Mouse (Mus musculus) CD4-positive, CD25-positive, alpha-beta regulatory T cell, adult 4 months (primary cell): Measurements from ENCODE around the gene Gng7. TPM values are rescaled to one million over a fixed set of nuclear protein-coding genes. Genes with fewer than 3 reads are reported as not detected.
A peak's percentile ranks its signal among the peaks of the same experiment; 100 is the strongest.

Experiments
- ATAC-seq: one replicate; pipeline ENCODE4 v1.8.0; 2017
- polyA plus RNA-seq, 2 experiments: library from polyadenylated mRNA; unstranded; fragments of 100-300 nt; shearing (Covaris generic); gene quantifications; one replicate each; pipeline ENCODE4 v1.2.1; 2017

Gng7 gene
- polyA plus RNA-seq, 2 experiments from 2014 or later, result 0.54 TPM; not detected in 1

DNA sequence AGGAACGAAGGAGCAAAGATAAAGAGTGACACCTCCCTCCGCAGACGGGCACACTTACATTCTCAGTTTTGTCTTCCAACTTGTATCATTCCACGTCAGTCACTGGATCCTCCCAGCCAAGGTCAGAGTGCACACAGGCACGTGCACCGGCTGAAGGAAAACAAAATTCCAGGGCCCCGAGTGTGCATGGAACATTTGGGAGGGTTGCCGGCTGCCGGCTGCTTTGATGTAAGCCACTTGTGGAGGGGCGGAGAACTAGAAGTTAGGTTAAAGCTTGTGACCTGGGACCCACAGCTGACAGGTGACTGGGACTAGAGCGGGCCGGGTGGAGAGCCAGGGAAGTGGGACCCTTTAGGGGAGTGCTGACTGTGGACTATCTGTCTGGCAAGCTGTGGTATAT is 48.4 kb downstream of the Gng7 start:
- ATAC-seq, result no peak

DNA sequence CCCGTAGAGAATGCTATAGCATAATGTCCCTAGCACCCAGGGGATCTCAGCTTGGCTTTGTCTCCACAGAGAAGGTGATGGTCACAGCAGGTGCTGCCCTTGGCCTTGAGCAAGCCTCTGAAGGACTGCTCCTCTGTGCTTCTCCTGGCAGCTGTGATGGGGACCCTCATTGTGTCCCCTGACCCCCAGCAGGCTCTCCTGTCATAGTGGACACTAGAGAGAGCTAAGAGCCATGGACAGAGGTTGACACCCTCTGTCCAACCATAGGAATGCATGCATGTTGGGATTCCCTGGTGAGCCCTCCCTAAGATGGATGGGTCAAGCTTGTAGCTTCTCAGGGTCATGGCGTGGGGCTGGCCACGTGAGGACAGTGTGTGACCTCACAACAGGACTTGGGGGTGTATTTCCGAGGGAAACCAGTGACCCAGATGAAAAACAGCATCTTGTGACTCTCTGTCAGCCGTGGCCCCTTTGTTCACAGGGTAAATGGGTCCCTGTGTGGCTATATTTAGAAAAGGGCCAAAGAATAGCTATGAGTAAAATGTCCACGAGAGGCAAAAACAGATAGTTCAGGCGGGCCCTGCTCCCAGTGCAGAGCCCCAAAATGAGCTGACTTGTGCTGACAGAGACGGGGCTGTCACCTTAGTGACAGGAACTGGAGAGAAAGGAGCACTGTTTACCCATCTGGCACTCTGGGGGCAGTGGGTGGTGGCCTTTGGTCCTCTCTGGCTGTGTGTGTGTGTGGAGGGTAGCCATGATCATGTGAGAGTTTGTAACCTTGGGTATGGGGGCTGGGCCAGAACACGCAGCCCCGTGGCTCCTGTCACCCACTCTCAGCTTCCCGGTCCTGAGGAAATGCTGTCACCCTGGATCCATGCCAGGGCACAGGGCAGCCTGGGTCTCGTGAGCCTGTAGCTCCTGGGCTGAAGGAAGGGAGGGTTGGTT is 51.4 kb downstream of the Gng7 start:
- ATAC-seq, result no peak

DNA sequence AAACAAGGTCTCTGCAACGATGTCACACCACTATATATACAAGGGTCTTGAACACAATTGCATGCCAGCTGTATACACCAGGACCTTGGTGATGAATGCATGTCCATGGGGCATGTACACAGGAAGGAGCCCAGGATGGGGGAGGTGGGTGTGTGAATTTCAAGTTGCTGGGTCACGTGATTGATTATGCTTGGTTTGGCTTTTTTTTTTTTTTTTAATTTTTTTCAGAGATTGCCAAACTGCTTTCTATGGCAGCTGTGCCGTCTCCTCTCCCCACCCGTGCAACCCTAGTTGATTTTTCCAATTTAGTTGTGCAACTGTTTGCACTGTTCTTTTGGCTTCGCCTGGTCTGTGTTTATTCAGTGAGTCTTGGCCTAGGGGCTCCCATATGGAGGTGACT is 52.2 kb downstream of the Gng7 start:
- no peak for ATAC-seq

DNA sequence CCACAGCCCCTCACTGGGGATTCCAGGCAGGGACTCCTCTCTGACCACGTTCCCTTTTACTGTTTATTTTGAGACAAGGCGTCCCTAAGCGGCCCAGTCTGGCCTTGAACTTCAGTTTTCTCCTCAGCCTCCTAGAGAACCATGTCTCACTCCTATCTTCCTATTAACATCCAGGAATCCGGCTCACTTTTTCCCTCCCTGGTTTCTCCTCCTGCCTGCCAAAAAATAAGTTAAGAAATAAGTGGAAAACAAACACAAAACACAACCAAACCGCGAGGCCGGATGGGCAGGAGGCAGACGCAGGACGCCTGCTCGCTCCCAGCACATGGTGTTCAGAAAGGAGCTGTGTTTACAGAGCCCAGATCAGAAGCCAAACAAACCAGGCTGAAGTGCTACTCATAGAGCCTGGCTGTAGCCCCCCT is 52.7 kb downstream of the Gng7 start:
- ATAC-seq, result no peak

DNA sequence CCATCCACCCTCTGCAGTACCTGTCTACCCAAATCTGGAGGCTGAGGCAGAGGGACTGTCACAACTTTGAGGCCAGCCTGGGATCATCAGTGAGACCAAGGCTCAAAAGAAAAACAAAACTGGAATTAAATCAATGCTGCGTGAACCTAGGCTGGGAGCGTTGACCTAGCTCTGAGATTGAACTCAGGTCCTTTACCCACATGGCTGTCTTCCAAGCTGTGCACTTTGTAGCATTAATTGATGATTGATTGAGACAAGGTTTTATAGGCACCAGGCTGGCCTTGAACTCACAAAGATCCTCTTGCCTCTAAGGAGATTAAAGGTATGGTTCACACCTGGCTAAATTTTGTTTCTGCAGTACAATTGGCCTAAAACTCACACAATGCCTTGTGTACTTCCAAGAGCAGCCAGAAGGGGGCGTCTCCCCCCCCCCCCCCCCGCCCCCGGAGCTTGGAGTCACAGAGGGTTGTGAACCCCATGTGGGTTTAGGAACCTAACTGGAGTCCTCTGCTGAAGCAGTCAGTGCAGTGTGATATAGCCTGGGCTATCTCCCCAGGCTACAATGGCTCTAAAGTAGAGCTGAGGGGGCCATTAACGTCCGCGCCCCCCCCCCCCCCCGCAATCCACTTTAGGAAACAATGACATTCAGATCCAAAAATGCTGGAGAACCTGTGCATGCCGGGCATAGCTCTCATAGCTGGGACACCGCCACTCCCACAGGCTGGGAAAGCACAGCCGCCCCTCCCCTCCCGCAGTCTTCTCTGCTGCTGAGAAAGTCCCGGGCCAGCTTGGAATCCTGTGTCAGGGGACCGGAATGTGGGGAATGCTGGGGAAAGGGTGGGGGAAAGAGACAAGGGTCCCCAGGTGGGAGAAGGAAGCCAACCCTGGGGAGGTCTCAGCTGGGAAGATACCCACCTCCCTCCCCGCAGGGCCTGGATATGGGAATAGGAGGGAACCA is 53.9 kb downstream of the Gng7 start:
- ATAC-seq, result peak; percentile 29

DNA sequence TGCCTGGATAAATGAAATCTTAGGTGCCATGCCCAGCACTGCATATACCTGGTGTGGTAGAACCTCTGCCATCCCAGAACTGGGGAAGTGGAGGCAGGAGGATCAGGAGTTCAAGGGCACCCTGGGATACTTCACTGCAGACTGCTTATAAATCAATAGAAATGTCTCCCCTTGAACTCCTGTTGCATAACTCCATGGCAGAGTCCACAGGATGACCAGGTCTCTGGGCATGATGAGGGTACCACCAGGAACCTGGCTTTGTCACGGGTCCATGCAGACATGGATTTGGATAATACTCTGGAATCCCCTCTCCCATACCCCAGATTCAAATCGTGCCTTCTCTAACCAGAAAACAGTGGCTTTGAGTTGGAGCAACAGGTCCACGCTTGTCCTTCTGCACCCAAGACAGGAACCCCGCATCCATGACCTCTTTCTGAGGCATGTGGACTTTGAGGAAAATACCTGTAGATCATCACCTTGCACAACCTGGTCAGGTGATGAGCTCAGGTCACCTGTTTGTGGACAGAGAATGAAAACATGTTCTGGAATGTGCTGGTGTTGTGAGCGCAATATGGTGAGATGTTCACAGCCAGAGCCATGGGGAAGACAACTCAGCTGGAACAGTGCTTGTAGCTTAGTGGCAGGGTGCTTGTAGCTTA is 55.6 kb downstream of the Gng7 start:
- no peak for ATAC-seq

DNA sequence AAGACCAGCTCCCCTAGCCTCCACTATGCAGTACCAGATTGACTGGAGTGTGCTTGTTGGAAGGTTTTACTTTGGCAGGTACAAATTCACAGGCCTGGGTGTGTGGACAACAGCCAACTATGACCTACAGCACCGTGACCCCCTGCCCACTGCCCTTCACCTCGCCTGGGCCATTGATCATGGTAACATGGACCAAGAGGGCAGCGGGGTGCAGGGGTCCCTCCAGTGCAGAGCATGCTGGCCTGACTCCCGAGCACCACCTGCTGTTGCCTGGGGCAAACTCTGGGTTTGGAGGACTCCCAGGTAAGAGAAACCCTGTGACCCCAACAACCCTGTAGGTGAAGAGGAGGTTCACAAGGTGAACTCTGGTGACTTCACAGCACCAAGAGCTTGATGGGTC is 57.0 kb downstream of the Gng7 start:
- ATAC-seq, result no peak

DNA sequence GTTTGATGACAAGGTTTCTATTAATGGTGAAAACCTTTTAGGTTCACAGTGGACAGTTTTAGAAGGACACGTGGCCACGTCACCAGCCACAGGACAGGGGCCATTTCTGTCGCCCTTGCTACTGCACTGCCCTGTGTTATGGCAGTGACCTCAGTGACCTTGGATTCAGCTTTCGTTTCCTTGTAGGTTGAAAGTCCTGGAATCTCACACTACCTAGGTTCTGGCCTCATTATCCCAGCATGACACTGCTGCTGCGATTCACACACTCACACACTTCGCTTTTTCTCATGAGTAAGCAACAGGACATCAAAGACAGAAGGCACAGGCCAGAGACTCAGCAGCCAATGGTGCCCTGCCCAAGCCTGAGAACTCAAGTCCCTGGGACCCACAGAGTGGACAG is 57.8 kb downstream of the Gng7 start:
- no peak for ATAC-seq

DNA sequence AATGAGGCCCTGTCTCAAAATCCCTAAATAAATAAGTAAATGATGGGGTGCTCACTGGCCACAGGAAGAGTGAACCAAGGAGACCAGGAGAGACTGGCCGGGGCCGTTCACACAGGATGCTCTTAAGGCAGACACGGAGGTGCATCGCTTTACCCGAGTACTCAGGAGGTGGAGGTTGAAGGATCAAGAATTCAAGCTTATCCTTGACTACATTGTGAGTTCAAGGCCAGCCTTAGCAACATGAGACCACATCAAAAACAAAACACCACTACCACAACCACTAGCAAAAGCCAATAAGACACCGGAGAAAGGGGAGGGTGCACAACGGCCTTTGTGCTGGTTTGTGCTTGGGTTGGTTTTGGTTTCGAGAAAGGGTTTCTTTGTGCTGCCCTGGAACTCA is 58.4 kb downstream of the Gng7 start:
- ATAC-seq, result peak; percentile 23

DNA sequence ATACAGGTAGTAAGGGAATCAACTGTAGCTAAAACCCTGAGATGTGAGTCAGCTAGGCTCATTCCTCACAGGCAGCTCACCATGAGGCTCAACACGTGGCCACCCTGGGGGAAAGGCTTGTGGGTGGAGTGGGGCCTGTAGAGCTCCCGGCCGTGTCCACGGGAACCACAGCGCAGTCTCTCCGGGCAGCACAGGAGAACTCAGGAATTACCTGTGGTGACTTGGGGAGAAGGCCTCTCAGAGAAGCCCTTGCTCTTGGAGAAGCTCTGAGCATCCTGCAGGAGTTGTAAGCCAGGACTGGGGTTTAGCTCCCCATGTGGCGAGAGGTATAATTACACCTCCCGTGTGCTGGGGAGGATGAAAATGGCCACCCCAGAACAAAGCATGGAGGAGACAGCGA is 59.2 kb downstream of the Gng7 start:
- ATAC-seq, result peak; percentile 96

DNA sequence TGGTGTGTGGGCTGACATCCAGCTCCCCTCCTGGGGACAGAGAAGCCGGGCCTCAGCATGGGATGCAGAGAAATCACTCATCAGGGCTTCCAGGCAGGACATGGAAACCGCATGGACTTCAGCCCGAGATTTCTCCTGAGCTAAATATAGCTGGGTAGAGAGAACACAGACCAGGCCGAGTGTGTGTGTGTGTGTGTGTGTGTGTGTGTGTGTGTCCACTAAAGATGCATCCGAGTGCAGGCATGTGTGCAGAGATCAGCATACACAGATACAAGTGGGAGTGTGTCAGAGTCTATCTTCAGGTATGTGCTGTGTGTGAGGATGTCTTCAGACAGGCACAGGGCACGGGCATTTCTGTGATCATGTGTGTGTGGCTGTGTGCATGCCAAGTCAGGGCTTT is 59.9 kb downstream of the Gng7 start:
- ATAC-seq, result no peak

DNA sequence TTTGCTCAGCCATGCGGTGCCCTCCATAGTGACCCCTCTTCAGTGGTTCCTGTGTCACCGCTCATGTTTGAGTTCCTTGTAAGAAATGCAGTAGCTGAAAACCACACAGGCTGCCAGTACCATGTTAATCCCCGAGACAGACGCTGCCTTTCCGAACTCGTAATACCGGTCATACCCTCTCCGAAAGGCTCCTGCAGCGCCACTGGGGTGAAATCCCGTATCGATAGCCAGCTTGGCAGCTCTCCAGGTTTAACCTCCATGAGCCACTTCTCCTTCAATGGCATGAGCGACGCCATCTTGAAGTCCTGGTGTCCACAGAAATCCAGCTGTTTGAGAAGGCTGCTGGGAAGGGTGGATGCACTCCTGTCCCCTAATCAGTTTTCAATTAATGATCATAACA is 60.3 kb downstream of the Gng7 start:
- no peak for ATAC-seq

DNA sequence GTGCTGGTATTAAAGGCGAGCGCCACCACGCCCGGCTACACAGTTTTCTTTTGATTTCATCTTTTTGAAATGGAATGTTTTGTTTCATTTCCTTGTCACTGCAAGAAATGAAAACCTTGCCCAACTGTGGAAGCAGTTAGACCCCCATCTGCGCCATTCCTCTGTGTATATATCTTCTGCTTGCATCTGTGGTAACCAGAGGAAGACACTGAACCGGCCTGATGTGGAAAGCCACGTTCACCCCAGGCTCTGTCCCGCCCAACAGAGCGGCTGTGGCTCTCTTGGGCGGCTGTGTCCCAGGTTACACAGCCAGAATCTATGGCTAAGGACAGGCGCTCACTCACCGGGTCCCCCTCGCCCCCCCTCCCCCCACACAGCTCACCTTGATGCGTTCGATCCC is 62.3 kb downstream of the Gng7 start:
- ATAC-seq, result no peak

DNA sequence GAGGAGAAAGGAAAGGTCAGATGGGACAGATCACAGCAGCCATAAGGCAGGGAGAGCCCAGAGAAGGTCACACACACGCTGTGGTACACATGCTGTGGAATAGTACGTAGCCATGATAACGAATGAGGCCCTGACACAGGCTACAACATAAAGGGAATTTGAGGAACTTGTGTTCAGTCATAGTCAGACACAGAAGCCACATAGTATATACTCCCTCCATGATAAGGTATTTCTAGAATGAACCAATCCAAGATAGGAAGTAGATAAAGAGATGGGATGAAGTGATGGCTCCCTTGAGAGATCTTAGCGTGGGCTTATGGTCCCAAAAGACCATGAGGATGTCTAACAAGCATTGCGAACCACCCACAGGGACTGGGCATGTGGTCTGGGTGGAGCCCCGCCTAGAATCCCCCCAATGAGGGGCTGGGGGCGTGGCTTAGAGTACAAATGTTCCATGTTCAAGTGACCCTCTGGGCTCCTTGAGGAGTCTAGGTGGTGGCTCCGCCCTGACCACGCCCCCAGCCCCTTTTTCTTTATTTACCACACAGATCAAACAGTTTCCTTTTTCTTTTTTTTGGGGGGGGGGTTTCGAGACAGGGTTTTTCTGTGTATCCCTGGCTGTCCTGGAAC is 62.9 kb downstream of the Gng7 start:
- ATAC-seq, result no peak

DNA sequence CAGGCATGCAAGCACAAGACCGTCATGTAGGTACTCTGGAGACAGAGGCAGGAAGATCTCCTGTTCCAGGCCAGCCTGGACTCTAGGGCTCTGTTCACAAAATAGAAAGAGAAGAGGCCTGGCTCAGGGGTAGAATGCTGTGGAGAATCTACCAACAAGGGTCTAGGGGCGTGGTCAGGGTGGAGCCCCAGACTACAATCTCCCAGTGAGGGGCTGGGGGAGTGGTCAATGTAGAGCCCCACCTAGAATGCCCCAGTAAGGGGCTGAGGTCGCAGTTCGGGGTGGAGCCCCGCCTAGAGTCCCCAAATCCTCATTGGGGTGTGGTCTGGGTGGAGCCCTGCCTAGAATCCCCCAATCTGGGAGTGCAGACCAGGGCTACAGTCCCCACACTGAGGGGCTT is 64.4 kb downstream of the Gng7 start:
- no peak for ATAC-seq

DNA sequence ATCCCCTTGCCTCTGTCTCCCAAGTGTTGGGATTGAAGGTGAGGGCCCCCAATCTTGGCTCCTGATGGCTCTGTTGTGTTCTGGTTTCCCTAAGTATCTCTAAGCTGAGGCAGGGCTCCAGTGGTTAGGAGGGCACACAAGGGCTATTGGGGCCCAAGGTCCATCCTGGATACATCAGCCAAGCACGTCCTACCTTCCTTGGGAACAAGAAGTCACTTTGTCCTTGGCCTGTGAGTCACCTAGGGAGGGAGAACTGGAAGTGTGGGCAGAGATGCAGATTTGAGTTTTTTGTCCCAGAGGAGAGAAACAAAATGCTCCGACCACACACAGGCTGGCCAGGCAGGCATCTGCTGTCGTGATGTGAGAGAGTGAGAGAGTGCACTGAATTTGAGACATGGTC is 65.7 kb downstream of the Gng7 start:
- no peak for ATAC-seq

DNA sequence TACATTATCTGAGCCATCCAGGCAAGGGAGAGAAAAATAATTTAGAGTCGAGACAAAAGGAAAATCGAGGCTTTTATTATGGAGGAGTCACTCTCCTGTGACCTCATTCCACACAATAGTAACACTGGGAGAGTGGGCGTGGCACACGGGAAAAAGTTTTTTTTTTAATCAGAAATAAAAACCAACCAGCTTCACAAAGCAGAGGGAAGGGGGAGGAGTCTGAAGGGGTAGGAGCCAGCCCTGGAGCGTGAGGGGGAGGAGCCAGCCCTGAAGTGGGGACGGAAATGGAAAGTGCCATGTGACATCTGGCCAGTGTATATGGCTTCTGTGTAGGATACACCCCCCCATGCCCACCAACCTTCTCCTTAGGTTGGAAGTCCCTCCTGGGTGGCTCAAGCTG is 66.2 kb downstream of the Gng7 start:
- ATAC-seq, result no peak

DNA sequence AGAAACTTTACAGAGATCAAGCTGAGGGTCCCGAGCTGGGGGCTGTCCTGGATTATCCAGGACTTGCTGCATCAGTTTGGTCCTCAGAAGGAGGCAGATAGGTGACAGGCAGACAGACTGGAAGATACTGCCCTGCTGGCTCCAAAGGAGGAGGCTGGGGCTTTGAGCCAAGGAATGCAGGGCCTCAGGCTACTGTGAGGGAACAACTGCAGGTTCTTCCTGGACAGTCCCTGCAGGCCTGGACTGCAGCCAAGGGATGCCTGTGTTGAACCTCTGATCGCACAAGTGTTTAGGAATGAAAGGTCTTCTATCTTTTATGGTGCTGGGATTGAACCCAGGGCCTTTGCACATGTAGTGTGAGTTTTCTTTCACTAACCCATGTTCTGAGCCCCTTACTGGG is 66.9 kb downstream of the Gng7 start:
- no peak for ATAC-seq

DNA sequence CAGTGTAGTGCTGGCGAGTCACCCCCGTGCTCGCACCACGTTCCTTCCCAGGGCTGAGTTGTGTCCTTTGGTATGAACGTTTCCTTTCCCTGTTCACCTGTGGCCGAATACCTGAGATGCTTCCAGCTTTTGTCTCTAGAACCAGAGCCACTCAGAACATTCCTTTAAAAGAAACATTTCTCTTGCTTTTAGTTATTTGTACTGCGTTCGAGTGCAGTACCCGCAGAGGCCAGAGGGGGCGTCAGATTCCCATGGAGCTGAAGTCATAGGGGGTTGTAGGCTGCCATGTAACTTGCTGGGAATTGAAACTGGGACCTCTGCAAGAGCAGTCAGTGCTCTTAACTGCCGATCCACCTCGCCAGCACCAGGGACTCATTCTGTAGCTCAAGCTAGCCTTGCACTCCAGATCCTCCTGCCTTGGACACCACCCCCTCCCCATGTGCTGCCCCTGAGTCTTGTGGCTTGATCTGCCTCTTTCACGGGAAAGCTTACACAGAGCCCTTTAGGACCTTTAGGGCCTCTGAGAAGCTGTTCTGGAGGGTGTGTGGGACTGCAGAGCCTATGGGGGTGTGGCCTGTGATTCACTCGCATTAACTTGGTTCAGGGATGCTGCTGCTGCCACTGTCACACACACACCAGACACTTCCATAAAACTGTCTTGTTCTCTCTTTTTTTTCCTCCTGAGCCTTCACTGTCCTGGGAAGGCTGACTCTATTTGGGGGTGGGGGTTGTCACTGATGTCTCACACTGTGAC is 67.9 kb downstream of the Gng7 start:
- ATAC-seq, result no peak

DNA sequence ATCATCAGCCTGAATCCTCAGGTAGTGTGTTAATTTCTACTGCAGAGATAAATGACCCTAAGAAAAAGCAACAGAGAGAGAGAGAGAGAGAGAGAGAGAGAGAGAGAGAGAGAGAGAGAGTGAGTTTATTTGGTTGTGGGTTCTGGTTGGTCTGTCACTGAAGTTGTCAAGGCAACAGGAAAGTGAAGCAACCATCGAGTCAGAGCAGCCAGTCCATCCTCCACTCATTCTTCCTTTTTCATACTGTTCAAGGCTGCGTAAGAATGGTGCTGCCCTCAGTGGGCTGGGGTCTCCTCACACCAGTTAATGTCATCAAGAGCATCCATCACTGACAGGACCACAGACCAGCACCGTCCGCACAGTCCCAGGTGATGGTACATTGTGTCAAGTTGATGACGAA is 70.5 kb downstream of the Gng7 start:
- ATAC-seq, result no peak

DNA sequence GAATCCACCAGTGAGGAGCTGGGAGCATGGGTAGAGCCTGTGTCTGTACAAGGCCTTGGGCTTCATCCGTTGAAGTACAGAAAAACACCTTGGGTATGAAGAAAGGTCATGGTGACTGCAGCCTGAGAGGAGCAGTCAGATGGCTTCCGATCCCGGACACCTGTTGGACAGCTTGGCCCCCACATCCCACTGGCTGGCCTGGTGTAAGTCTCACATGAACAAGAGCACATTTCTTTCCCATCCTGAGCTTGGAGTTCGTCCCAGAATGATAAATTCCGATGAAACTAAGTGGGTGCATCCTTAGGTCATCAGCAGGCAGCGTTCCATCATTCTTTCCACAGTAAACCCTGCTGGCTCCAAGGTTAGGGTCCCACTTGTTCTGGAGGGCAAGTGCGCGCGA is 71.0 kb downstream of the Gng7 start:
- ATAC-seq, result no peak

DNA sequence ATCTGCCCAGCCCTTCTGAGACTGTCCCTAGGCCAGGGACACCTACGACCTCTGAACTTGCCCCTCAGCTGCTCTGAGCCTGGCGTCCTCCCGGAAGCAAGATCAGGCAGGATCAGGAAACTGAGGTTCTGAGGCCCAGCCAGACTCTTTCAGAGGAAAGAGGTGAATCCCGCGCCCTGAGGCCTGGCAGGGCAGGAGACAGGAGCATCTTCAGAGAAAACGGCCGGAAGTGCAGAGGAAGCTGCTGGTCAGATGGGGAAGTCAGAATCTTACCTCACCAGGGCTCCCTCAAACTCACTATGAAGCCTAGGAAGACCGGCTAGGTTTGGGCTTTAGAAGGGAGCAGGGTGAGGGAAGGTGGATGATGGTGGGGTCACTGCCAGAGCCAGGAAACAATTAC is 71.8 kb downstream of the Gng7 start:
- ATAC-seq, result no peak
